Mouse (Mus musculus): ENCODE results near the gene Pi4k2b.
A peak's percentile ranks its signal among the peaks of the same experiment; 100 is the strongest.
"Not testable (repeated sequence)": the region's sequence is repeated elsewhere in the genome, so short reads cannot be mapped to it uniquely, and the experiment has no call there.

Gene Pi4k2b

DNA sequence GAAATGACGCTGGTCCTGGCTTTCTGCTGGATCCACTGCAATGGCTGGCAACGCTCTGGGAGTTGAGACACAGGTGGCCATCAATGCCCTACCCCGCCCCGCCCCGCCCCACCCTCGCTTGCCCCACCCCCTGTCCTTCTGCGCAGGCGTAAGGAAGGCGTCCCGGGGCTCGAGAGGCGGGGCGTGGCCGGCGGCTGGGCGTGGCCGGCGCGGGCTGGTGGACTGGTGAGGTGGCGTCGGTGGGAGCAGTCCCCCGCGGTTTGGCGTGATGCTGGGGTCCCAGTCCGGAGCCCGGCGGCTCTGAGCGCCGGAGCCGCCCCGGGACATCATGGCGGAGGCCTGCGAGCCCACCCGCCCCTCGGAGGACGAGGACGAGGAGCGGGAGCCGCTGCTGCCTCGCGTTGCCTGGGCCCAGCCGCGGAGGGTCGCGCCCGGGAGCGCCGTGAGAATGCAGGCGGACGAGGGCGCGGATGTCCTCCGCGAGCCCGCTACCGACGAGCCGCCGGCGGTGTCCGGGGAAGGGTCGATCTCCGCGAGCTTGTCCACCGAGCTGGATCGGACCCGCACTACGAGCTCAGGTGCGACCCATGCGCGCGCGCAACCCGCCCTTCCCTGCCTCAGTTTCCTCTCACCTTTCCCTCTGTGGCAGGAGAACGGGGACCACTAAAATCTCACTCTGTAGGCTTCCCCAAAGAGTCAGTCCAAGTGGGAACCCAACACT lies at the start of gene Pi4k2b:
TSS of gene Pi4k2b (plus strand) at position 184 of the 721 bp plus-strand sequence.
- peak; percentile 76 for DNase-seq

DNA sequence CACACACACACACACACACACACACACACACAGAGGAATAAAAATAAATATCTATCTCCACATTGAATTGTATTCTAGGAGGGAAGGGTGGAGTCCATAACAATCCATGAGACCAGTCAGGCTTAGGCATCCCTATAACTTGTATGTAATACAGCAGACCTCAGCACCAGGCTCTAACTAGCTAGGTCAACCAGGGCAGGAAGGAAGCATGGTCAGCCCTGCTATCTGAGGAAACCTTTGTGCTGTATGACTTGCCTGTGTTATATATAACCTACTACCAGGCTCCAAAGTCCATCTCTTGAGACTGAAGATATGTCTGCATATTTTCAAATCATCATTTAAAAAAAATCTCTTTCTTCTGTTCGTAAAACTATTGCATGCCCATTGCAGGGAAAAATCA lies 44.1 kb upstream of the Pi4k2b start:
- no peak for DNase-seq

DNA sequence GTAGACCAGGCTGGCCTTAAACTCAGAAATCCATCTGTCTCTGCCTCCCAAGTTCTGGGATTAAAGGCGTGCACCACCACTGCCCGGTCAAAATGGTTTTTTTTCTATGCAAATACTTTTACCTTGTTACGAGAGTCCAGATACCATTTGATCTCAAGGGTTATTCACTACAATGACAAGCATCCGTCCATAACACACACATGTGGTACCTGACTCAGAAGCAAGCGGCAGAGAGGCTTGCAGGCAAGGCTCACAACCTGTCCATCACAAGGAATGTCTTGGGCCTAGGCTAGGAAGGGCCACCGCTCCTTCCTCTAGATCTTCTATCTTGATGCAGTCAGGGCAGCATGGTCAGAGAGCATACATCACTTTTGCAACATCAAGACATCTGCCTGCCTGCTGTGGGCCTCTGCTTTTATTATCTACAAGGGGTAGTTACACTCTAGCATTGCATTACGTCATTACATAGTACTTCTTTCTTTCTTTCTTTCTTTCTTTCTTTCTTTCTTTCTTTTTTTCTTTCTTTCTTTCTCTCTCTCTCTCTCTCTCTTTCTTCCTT lies 43.4 kb upstream of the Pi4k2b start:
- DNase-seq, result not testable (repeated sequence)

- DNase-seq, result no peak
Measured at GRCm38 (mm10) chr5:52704562-52704961, 36.8 kb upstream of the Pi4k2b start.

DNA sequence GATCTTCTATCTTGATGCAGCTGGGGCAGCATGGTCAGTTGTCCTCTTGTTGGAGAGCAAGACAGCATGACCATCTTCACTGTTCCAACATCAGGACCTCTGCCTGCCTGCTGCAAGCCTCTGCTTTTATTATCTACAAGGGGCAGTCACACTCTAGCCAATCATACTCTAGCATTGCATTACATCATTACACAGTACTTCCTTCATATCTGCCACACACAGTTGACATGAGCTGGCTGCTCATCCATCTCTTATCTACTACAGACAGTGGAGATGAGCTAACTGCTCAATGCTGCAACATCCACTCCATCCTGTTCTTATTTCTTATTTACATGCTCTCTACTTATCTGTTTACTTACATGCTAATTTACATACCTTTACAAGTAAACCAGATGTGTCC lies 28.7 kb upstream of the Pi4k2b start:
- no peak for DNase-seq

- DNase-seq, result no peak
Measured at GRCm38 (mm10) chr5:52716742-52717448, 24.5 kb upstream of the Pi4k2b start.

DNA sequence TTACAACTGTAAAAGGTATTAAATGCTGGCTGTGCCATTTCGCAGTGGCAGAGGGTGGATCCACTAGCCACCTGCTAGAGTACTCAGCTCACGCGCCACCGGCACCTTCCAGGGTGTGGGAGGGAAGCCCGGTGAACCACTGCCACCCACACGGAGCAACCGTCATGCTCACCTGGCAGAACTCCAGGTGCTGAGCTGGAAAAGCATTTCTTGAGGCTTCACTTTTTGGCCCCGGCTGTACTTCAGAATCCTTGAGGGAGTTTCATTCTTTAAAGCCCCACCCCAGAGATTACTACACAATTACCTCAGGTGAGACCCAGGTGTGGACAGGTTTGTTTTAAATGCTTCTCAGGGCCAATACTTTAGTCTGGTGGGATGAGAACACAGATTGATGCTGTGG lies 20.4 kb upstream of the Pi4k2b start:
- DNase-seq, result peak; percentile 46

DNA sequence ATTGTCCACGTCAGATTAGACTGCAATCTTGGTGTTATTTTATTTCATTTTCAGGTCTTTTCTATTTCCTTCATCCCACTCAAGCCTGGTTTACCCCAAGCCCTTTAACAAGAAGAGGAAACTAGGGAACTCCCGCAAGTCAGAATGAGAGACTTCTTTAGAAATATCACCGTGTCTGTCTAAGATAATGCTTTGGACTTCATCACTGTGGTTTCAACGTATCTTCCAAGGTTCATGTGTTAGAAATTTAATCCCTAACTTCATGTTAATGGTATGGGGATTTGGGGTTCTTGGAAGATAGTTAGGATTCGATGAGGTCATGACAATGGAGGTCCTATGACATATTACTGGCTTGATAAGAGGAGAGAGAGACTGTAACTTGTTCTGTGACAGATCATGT lies 13.6 kb upstream of the Pi4k2b start:
- DNase-seq, result no peak

- no peak for DNase-seq
Measured at GRCm38 (mm10) chr5:52732811-52733210, 8.6 kb upstream of the Pi4k2b start.

GRCm38 (mm10) chr5:52736046-52736445 lies 5.3 kb upstream of the Pi4k2b start:
- DNase-seq, result no peak

DNA sequence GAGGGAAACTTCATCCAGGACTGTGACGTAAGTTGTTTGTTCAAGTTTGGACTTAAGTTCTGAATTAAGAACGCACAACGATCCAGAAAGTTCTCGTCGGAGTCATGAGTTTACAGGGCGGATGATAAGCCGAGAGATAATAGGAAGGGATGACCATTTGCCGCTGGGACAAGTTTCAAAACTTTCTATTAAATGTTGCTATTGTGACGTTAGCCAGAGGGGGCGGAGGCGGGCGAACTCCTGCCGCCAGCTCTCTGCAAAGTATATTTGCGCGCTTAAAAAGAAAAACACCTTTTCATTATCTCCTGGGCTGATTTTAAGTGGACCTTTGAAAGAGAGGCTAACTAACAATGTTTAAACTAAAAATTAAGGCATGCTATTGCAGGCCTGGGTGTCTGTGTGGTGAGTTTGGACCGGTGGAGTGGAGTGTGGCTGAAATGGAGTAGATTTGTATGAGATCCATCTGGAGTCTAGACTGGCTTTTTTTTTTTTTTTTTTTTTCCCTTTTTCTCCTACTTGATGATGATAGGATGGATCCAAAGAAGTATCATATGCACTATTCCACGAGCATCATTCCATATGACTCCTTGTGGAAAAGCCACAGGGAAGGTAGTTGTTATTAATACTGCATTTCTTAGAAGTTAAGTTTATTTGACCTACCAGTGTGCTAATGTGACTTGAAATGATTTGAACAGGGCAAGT lies 889 bp downstream of the Pi4k2b start:
- DNase-seq, result peak; percentile 60

GRCm38 (mm10) chr5:52743231-52743630 lies 1.9 kb downstream of the Pi4k2b start:
- DNase-seq, result peak; percentile 14

DNA sequence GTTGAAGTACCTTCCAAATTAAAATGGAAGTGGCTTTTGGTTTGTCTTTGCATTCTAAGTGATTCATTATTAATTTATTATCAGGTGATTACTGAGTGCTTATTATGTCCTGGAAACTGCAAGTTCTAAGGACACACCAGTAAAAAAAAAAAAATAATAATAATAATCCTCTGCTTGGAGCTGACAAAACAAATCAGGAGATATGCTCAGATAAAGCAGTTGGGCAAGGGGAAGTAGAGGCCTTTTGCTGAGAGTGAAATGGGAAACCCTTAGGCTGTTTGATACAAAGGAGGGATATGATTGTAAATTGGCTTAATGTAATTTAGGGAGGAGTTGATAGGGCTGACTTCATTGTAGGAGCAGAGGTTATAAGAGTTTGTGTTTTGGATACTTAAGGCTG lies 5.5 kb downstream of the Pi4k2b start:
- no peak for DNase-seq

DNA sequence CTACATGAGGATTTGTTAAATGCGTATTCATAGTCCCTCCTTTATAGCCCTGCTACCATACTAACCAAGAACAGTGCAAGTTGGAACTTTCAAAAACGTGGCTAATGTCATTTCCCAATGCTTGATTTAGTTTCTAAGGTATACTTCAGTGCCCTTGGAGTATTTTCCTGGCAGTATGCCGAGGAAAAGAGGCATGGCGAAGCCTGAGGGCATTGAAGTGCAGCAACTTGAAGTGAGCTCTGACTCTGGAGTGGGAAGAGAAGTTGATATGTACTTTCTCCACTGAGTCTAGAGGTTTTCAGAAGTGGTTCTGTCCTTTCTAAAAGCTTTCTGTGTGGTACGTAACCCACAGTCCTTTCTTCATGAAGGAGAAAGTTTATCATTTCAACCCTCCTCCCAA lies 7.4 kb downstream of the Pi4k2b start:
- DNase-seq, result peak; percentile 66

DNA sequence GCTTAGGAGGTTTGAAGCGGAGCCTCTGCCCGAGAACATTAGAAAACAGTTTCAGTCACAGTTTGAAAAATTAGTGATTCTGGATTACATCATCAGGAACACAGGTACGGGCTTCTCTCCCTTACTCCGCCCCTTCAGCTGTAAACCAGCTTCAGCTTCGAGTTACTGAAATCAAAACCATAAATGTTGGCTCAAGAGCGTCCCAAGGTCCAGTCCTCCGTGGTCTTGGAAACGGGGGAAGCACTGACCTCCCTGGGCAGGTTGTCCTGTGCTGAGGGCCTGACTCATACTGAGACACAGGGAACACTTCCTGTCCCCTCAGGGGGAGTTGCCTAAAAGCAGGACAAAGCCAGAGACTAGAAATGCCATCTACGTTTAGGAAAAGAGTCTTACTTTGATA lies 11.8 kb downstream of the Pi4k2b start:
- DNase-seq, result no peak

DNA sequence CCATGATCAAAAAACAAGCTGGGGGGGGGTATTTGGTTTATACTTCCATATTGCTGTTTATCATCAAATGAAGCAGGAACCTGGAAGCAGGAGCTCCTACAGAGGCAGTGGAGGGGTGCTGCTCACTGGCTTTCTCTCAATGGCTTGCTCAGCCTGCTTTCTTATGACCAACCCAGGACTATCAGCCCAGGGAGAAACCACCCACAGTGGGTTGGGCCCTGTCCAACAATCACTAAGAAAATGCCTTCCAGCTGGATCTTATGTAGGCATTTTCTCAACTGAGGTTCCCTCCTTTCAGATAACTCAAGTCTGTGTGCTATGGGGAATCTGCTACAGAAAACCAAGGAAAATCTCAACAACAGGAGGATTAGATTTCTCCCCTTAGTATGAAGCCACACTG lies 12.8 kb downstream of the Pi4k2b start:
- DNase-seq, result no peak

DNA sequence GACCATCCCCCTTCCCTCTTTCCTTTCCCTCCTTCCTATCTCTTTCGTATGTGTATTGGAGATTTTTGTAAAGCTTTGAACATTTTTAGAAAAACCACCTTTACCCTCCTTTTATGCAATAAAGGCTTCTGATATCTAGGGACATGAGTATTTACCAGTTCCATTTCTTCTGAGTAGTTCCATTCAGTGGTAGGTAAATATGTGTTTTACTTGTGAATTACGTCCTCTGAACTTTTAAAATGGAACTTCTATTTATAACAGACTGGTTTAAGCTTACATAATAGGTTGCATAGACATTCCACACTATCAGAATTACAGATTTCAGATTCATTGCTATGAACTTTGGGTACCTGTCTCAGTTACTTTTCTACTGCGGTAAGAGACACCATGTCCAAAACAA lies 14.0 kb downstream of the Pi4k2b start:
- no peak for DNase-seq

DNA sequence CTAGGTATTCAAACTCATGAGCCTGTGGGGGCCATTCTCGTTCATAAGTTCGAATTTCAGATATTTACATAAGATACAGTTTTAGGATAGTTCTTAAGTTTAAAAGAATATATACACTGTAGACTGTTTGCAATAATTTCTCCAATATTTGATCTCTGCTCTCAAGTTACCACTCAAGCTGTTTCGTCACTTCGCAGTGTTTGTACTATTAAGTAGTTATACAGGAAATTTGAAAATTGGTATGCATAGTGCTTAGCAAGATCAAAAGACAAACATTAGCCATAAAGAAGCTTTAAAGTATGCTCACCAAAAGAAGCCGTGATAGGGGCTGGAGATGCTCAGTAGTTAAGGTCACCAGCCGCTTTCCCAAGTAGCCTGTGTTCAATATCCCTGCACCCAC lies 14.6 kb downstream of the Pi4k2b start:
- DNase-seq, result no peak

DNA sequence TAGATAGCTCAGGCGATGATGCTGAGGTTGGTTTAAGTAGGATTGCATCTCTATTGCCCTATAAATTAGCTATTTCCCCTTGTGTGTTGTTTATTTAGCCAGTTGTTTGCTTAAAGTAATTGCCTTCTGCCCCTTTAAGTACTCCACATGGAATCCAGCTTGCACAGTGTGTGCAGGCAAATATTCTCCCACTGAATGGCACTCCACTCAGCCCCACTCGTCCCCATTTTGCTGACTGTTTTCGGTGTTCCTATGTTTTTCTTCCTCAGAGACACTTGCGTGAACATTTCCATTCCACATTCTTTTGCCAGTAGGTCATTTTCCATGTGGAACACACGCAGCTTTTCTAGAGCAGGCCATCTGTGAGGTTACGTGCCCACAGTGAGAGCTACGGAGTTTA lies 21.2 kb downstream of the Pi4k2b start:
- no peak for DNase-seq

DNA sequence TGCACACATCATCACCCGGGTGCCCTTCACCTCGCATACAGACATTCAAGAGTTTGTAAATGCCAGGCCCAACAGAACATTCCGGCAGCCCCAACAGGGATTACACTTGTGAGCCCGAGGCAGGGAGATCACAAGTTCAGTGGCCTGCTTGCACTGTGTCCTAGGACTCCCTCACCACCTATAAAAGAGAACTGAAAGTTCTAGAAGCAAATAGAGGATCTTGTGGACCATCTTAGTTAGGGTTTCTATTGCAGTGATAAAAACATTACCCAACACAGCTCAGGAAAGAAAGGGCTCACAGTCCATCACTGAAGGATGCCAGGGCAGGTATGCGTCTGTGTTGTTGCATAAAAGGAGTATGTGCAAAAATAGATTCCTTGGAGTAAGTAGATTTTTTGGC lies 32.9 kb downstream of the Pi4k2b start:
- DNase-seq, result no peak

DNA sequence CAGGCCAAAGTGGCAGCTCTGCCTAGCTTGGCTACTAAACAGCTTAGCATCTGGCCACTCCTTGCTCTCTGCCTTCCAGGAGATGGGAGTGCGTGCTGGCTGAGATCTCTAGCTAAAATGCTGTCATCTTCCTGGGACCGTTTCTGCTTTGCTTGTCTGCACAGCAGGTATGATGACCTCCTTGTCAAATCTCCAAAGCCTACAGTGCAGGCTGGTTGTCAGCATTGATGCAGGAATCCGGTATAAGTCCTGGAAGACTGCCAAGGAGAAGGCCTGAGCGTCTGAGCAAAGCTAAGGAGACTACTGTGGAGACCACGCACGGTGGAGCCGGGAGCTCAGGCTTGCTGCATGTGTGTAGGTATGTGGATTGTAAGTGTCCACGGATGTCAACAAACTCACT lies 33.9 kb downstream of the Pi4k2b start, which contains the start of gene Zcchc4:
TSS of gene Zcchc4 (plus strand) at position 173 of the 400 bp plus-strand sequence.
- no peak for DNase-seq

DNA sequence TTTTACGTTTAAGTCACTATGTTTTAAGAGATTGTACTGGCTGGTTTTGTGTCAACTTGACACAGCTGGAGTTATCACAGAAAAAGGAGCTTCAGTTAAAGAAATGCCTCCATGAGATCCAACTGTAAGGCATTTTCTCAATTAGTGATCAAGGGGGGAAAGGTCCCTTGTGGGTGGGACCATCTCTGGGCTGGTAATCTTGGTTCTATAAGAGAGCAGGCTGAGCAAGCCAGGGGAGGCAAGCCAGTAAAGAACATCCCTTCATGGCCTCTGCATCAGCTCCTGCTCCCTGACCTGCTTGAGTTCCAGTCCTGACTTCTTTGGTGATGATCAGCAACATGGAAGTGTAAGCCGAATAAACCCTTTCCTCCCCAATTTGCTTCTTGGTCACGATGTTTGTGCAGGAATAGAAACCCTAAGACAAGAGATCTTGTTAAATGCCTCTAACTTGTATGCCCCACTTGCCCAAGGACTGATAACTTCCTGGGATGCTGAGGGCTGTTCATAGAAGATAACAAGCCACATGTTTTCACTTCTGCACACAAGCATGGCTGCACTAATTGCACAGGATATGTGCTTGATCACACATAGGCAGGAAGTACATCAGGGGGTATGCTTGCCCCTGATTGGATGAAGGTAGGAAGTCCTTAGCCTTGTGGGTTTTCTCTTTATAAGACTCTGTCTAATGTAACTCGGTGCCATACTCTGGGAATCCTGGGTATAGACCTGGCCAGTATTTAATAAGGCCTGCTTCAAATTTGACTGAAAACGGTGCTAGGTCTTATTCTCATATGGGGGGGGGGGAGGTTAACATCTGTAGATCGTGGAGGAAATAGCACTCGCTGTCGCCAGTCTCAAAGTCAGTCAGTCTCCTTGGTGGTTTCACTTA lies 35.3 kb downstream of the Pi4k2b start:
- DNase-seq, result not testable (repeated sequence)

Measured in kidney, adult 9 months (tissue).